Mouse (Mus musculus): ENCODE results near the gene Prr19. TPM values are rescaled to one million over a fixed set of nuclear protein-coding genes. Genes with fewer than 3 reads are reported as not detected.
A peak's percentile ranks its signal among the peaks of the same experiment; 100 is the strongest.

Prr19 gene
- polyA plus RNA-seq, 1 experiment from 2014 or later: 3.5 TPM

GRCm38 (mm10) chr7:25278341-25279075 lies 22.7 kb upstream of the Prr19 start:
- Histone ChIP-seq H3K4me2 (peak overlapping the region; percentile 69), H3K9ac (peak overlapping the region; percentile 81), H3K9me3 (no peaks in the 10 kb centered on the region), H3K4me3 (peak overlapping the region; percentile 59), H3K36me3 (peaks cover under 1% of the 10 kb centered on the region; the same call in 1 of the 2 replicates), H3K27me3 (no peaks in the 10 kb centered on the region), H3K4me1 (replicated peaks) (peaks cover 75% of the 10 kb centered on the region), H3K27ac (replicated peaks) (peak overlapping the region; percentile 99)
- peak; percentile 77 for ATAC-seq (ENCODE audit: low FRiP score, low read depth)
- under 1% methylated on average over 54 of the region's 60 CpGs for WGBS

- Histone ChIP-seq H3K9ac (peak overlapping the region; percentile 81), H3K4me2 (peak overlapping the region; percentile 69), H3K4me3 (peak overlapping the region; percentile 59), H3K27ac (replicated peaks) (peak overlapping the region; percentile 99), H3K27me3 (no peaks in the 10 kb centered on the region), H3K9me3 (no peaks in the 10 kb centered on the region), H3K36me3 (no peaks in the 10 kb centered on the region), H3K4me1 (replicated peaks) (peaks cover 75% of the 10 kb centered on the region)
- WGBS: under 1% methylated on average over 37 of the region's 49 CpGs
- ATAC-seq (ENCODE audit: low FRiP score, low read depth): peak; percentile 61
Measured at GRCm38 (mm10) chr7:25279076-25279860, 21.9 kb upstream of the Prr19 start.

- WGBS: 0% methylated on average over 6 of the region's 6 CpGs
- peak overlapping the region; percentile 69 for H3K4me2 ChIP-seq
- peaks cover 75% of the 10 kb centered on the region for H3K4me1 ChIP-seq (replicated peaks)
- H3K27ac ChIP-seq (replicated peaks): peak overlapping the region; percentile 99
- H3K36me3 ChIP-seq: peaks cover 2% of the 10 kb centered on the region
- no peaks in the 10 kb centered on the region for H3K27me3 ChIP-seq
- H3K9ac ChIP-seq: peak overlapping the region; percentile 81
- no peaks in the 10 kb centered on the region for H3K9me3 ChIP-seq
- peak; percentile 1; the same call in 1 of the 2 replicates for ATAC-seq (ENCODE audit: low FRiP score, low read depth)
- H3K4me3 ChIP-seq: peak overlapping the region; percentile 59
Measured at GRCm38 (mm10) chr7:25279861-25280791, 21.1 kb upstream of the Prr19 start.

- H3K27me3 ChIP-seq: no peaks in the 10 kb centered on the region
- H3K9ac ChIP-seq: peak overlapping the region; percentile 34
- H3K9me3 ChIP-seq: no peaks in the 10 kb centered on the region
- H3K4me2 ChIP-seq: peak overlapping the region; percentile 69
- peak overlapping the region; percentile 99 for H3K27ac ChIP-seq (replicated peaks)
- H3K4me3 ChIP-seq: peak overlapping the region; percentile 82
- ATAC-seq (ENCODE audit: low FRiP score, low read depth): no peak
- H3K36me3 ChIP-seq: peaks cover 13% of the 10 kb centered on the region
- peaks cover 70% of the 10 kb centered on the region for H3K4me1 ChIP-seq (replicated peaks)
- WGBS: 16% methylated on average over 12 of the region's 12 CpGs
Measured at GRCm38 (mm10) chr7:25281166-25281733, 20.0 kb upstream of the Prr19 start.

GRCm38 (mm10) chr7:25281734-25282601 lies 19.2 kb upstream of the Prr19 start:
- Histone ChIP-seq H3K9ac (peak overlapping the region; percentile 73), H3K27ac (replicated peaks) (peak overlapping the region; percentile 99), H3K4me1 (replicated peaks) (peaks cover 66% of the 10 kb centered on the region), H3K9me3 (no peaks in the 10 kb centered on the region), H3K4me3 (peak overlapping the region; percentile 82), H3K36me3 (peaks cover 20% of the 10 kb centered on the region), H3K27me3 (no peaks in the 10 kb centered on the region), H3K4me2 (peak overlapping the region; percentile 69)
- WGBS: 2% methylated on average over 45 of the region's 108 CpGs
- ATAC-seq (ENCODE audit: low FRiP score, low read depth): peak; percentile 75

- Histone ChIP-seq H3K9me3 (no peaks in the 10 kb centered on the region), H3K9ac (peak overlapping the region; percentile 73), H3K4me1 (replicated peaks) (peaks cover 58% of the 10 kb centered on the region), H3K4me3 (peak overlapping the region; percentile 82), H3K27me3 (no peaks in the 10 kb centered on the region), H3K4me2 (peak overlapping the region; percentile 69), H3K27ac (replicated peaks) (peak overlapping the region; percentile 99), H3K36me3 (peaks cover 28% of the 10 kb centered on the region)
- ATAC-seq (ENCODE audit: low FRiP score, low read depth): no peak
- WGBS: under 1% methylated on average over 33 of the region's 36 CpGs
Measured at GRCm38 (mm10) chr7:25282731-25283211, 18.4 kb upstream of the Prr19 start.

GRCm38 (mm10) chr7:25283637-25284036 lies 17.6 kb upstream of the Prr19 start:
- H3K9ac ChIP-seq: peak overlapping the region; percentile 73
- H3K36me3 ChIP-seq: peaks cover 37% of the 10 kb centered on the region
- peaks cover 55% of the 10 kb centered on the region for H3K4me1 ChIP-seq (replicated peaks)
- peak overlapping the region; percentile 82 for H3K4me3 ChIP-seq
- H3K27me3 ChIP-seq: no peaks in the 10 kb centered on the region
- ATAC-seq (ENCODE audit: low FRiP score, low read depth): no peak
- 9% methylated on average over 5 of the region's 5 CpGs for WGBS
- H3K4me2 ChIP-seq: peak overlapping the region; percentile 69
- no peaks in the 10 kb centered on the region for H3K9me3 ChIP-seq
- H3K27ac ChIP-seq (replicated peaks): peak overlapping the region; percentile 99

- peak overlapping the region; percentile 73 for H3K9ac ChIP-seq
- no peak for ATAC-seq (ENCODE audit: low FRiP score, low read depth)
- H3K4me1 ChIP-seq (replicated peaks): peaks cover 54% of the 10 kb centered on the region
- peak overlapping the region; percentile 99 for H3K27ac ChIP-seq (replicated peaks)
- H3K36me3 ChIP-seq: peaks cover 42% of the 10 kb centered on the region
- H3K9me3 ChIP-seq: no peaks in the 10 kb centered on the region
- H3K4me3 ChIP-seq: peak overlapping the region; percentile 82
- 66% methylated on average over 2 of the region's 2 CpGs for WGBS
- peak overlapping the region; percentile 69 for H3K4me2 ChIP-seq
- H3K27me3 ChIP-seq: no peaks in the 10 kb centered on the region
Measured at GRCm38 (mm10) chr7:25284171-25284570, 17.0 kb upstream of the Prr19 start.

- H3K27ac ChIP-seq (replicated peaks): peak overlapping the region; percentile 99; the same call in 1 of the 2 replicates
- H3K27me3 ChIP-seq: no peaks in the 10 kb centered on the region
- 62% methylated on average over 5 of the region's 5 CpGs for WGBS
- peak overlapping the region; percentile 69 for H3K4me2 ChIP-seq
- H3K4me3 ChIP-seq: no peak overlapping the region
- no peak overlapping the region for H3K9ac ChIP-seq
- ATAC-seq (ENCODE audit: low FRiP score, low read depth): no peak
- no peaks in the 10 kb centered on the region for H3K9me3 ChIP-seq
- peaks cover 48% of the 10 kb centered on the region for H3K4me1 ChIP-seq (replicated peaks)
- peaks cover 48% of the 10 kb centered on the region for H3K36me3 ChIP-seq
Measured at GRCm38 (mm10) chr7:25284766-25285165, 16.4 kb upstream of the Prr19 start.

GRCm38 (mm10) chr7:25285511-25286238 lies 15.5 kb upstream of the Prr19 start:
- Histone ChIP-seq H3K36me3 (peaks cover 57% of the 10 kb centered on the region), H3K9ac (no peak overlapping the region), H3K27me3 (no peaks in the 10 kb centered on the region), H3K4me2 (no peak overlapping the region), H3K4me1 (replicated peaks) (peaks cover 39% of the 10 kb centered on the region), H3K9me3 (no peaks in the 10 kb centered on the region), H3K27ac (replicated peaks) (no peak overlapping the region), H3K4me3 (no peak overlapping the region)
- ATAC-seq (ENCODE audit: low FRiP score, low read depth): no peak
- WGBS: 87% methylated on average over 20 of the region's 20 CpGs

All from hindbrain, embryonic 15.5 days (tissue).